11 mouse cellular contexts compared by ENCODE assay signal in genomic region chr2:68978660-68979604, GRCm38 (mm10).
A peak's percentile ranks its signal among the peaks of the same experiment; 100 is the strongest.
DNase-seq lines count a peak whose midpoint lies in the region; ATAC-seq and TF ChIP-seq lines count a peak whose summit lies in the region.
"Had no signal": no experiment of that assay in that cellular context is flagged by ENCODE, and none has a peak within 500 bp of the region (broad histone marks: within the 10 kb centered on the region; RNA-seq: fewer than 3 reads in every experiment).

No protein-coding gene starts in this region.

- H3K27ac ChIP-seq in heart, embryonic 15.5 days = peak overlapping the region; percentile 31; the same call in 1 of the 2 replicates
- no peak overlapping the region for H3K27ac ChIP-seq in liver, postnatal 0 days (ENCODE audit: low read depth)
- peak overlapping the region; percentile 65 for H3K27ac ChIP-seq in stomach, embryonic 16.5 days (ENCODE audit: low read length)
- H3K27ac ChIP-seq: gastrocnemius, adult 2 months; hindbrain, embryonic 13.5 days; lung, embryonic 15.5 days had no signal

- ATAC-seq in heart, embryonic 15.5 days (replicated peaks; ENCODE audit: insufficient number of reproducible peaks, insufficient read depth, low FRiP score, low read depth) = no peak
- peak; percentile 36; the same call in 1 of the 2 replicates for ATAC-seq in liver, postnatal 0 days
- ATAC-seq in stomach, embryonic 16.5 days (ENCODE audit: insufficient read depth, low FRiP score) = peak; percentile 51; the same call in 1 of the 2 replicates

- H3K9me3 ChIP-seq in heart, embryonic 15.5 days (replicated peaks) = no peaks in the 10 kb centered on the region
- H3K9me3 ChIP-seq in liver, postnatal 0 days (ENCODE audit: low read length) = no peaks in the 10 kb centered on the region
- H3K9me3 ChIP-seq in stomach, embryonic 16.5 days (replicated peaks; ENCODE audit: control insufficient read depth, low read length) = no peaks in the 10 kb centered on the region
- H3K9me3 ChIP-seq: hindbrain, embryonic 13.5 days; lung, embryonic 15.5 days had no signal

- H3K4me1 ChIP-seq in heart, embryonic 15.5 days (replicated peaks) = peaks cover 23% of the 10 kb centered on the region
- peaks cover 28% of the 10 kb centered on the region; the same call in 1 of the 2 replicates for H3K4me1 ChIP-seq in liver, postnatal 0 days (ENCODE audit: insufficient read depth)
- H3K4me1 ChIP-seq in stomach, embryonic 16.5 days (ENCODE audit: control insufficient read depth, insufficient read depth, low read length) = peaks cover 33% of the 10 kb centered on the region

- H3K4me3 ChIP-seq in heart, embryonic 15.5 days = no peak overlapping the region
- H3K4me3 ChIP-seq in liver, postnatal 0 days (ENCODE audit: low read depth, low read length) = no peak overlapping the region
- no peak overlapping the region for H3K4me3 ChIP-seq in stomach, embryonic 16.5 days (replicated peaks; ENCODE audit: low read length)
- H3K4me3 ChIP-seq: gastrocnemius, adult 2 months; hindbrain, embryonic 13.5 days; lung, embryonic 15.5 days had no signal

- no peak for TF ChIP-seq CTCF in liver, postnatal 0 days (IDR thresholded peaks at IDR 0.05; ENCODE audit: low read depth)

- TF ChIP-seq EP300 in liver, postnatal 0 days (IDR thresholded peaks at IDR 0.05; ENCODE audit: low read depth) = no peak

- no peaks in the 10 kb centered on the region for H3K27me3 ChIP-seq in heart, embryonic 15.5 days
- H3K27me3 ChIP-seq in liver, postnatal 0 days (ENCODE audit: insufficient read depth, low read length) = no peaks in the 10 kb centered on the region
- no peaks in the 10 kb centered on the region for H3K27me3 ChIP-seq in stomach, embryonic 16.5 days (ENCODE audit: control insufficient read depth, insufficient read depth, low read length)
- H3K27me3 ChIP-seq: hindbrain, embryonic 13.5 days; lung, embryonic 15.5 days had no signal

- no peak overlapping the region for H3K9ac ChIP-seq in heart, embryonic 15.5 days
- H3K9ac ChIP-seq in liver, postnatal 0 days (replicated peaks) = no peak overlapping the region
- no peak overlapping the region for H3K9ac ChIP-seq in stomach, embryonic 16.5 days (ENCODE audit: low read length)
- H3K9ac ChIP-seq: hindbrain, embryonic 13.5 days; lung, embryonic 15.5 days had no signal

- WGBS in heart, embryonic 15.5 days = 39% methylated on average over 12 of the region's 12 CpGs
- WGBS in liver, postnatal 0 days (ENCODE audit: insufficient replicate concordance) = 29% methylated on average over 12 of the region's 12 CpGs
- 46% methylated on average over 12 of the region's 12 CpGs for WGBS in stomach, embryonic 16.5 days

- H3K36me3 ChIP-seq in heart, embryonic 15.5 days = no peaks in the 10 kb centered on the region
- no peaks in the 10 kb centered on the region for H3K36me3 ChIP-seq in liver, postnatal 0 days (replicated peaks; ENCODE audit: insufficient read depth, low read length)
- H3K36me3 ChIP-seq in stomach, embryonic 16.5 days (ENCODE audit: control insufficient read depth, insufficient read depth, low read length) = no peaks in the 10 kb centered on the region
- H3K36me3 ChIP-seq: hindbrain, embryonic 13.5 days; lung, embryonic 15.5 days had no signal

- no peak for DNase-seq in heart, adult 9 months (ENCODE audit: low spot score in 2 of 2)
- peak; percentile 44 for DNase-seq in thymus, postnatal 0 days (ENCODE audit: low spot score)
- no peak for DNase-seq in thymus, postnatal 10 days (ENCODE audit: low spot score in 2 of 2)
- DNase-seq in liver, postnatal 0 days = no peak
- no peak for DNase-seq in cerebellum, postnatal 4 days (ENCODE audit: low spot score in 2 of 2)
- no peak for DNase-seq in spleen, postnatal 14 days (ENCODE audit: low spot score in 2 of 2)
- DNase-seq: gastrocnemius, adult 2 months had no signal

- H3K4me2 ChIP-seq in heart, embryonic 15.5 days = no peak overlapping the region
- H3K4me2 ChIP-seq in liver, postnatal 0 days (ENCODE audit: low read depth, low read length) = no peak overlapping the region
- H3K4me2 ChIP-seq in stomach, embryonic 16.5 days (ENCODE audit: low read depth, low read length) = 0 out of 2 replicates have a peak overlapping the region, but pooled peaks have one; percentile 11
- H3K4me2 ChIP-seq: hindbrain, embryonic 13.5 days; lung, embryonic 15.5 days had no signal
